Mouse (Mus musculus): ENCODE measurements at regions not wholly inside any gene's neighbourhood (a gene's known extent, or its start where the extent isn't known, plus 50 kb on each side); places are given as distances from the start of the nearest gene placed in this dataset.
"Not testable (repeated sequence)": the region's sequence is repeated elsewhere in the genome, so short reads cannot be mapped to it uniquely, and the experiment has no call there.

DNA sequence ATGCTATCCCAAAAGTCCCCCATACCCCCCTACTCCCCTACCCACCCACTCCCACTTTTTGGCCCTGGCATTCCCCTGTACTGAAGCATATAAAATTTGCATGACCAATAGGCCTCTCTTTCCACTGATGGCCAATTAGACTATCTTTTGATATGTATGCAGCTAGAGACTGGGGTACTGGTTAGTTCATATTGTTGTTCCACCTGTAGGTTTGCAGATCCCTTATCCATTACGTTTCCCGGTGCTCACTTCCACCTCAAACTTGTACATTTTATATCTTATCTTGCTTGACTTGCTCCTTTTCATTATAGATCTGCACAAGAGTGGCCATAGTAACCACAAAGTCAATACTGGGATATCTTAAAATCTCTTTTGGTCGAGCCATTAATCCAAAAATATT is 2329.9 kb upstream of the Aga start:
- in situ Hi-C loops (cut with MboI, MseI) = loop anchor here (25.0 kb wide), 1 partner anchor 681 kb away; no protein-coding TSS in a partner anchor

DNA sequence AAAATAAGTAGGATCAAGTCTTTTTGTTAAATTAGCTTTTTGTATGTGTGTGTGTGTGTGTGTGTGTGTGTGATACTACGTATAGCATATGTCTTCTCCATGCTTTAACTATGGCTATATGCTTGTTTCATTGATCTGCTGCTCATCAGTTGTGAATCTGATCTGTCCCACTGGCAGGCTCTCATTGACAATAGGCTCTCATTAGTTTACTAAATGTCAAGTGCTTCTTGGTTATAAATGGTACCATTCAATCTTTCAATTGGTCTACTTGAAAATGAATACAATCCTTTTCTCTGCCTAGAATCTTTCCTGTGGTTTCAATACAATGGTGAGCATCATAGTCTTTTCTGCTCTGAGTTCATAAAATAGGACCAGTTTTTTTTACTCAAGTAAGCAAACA is 2326.4 kb upstream of the Tenm3 start:
- in situ Hi-C loops (cut with MboI, MseI) = no loop called here

DNA sequence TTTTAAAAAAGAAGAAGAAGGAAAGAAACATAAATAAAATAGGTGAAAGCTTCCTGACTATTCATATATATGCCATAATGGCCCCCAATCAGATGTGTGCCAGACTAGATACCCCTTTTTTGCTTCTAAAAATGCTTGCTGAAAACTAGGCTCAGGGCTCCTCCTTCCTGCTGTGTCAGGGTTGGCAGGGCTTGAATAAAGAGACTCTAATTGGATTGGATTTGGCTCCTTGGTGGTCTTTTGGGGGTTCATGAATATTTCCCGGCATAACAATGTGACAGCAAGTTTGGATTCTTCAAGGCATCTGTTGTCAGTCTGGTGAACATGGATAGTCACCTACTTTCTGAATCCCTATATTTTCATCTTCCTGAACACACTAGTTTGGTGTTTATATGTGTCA is 2301.6 kb upstream of the Tenm3 start:
- in situ Hi-C loops (cut with MboI, MseI) = no loop called here

DNA sequence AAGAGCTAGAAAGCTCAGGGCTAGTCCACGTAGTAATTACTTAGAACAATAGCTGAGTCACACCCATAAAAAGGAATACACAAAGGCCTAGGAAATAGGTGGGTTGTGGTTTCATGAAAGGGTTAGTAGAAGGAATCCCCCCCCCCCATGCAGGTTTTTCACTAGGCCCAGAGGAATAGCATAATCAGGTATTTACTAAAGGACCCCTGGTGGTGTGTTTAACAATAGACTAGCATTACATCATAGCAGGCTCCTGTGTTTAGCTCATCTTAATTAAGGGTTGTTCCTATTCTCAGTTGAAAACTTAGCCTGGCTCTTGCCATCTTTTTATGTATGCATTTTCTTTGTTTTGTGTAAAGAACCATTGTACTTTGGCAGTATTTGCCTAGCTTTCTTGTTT is 2281.7 kb upstream of the Tenm3 start:
- in situ Hi-C loops (cut with MboI, MseI) = not testable (repeated sequence)
